Mouse (Mus musculus): ENCODE measurements at regions not wholly inside any gene's neighbourhood (a gene's known extent, or its start where the extent isn't known, plus 50 kb on each side); places are given as distances from the start of the nearest gene placed in this dataset.

DNA sequence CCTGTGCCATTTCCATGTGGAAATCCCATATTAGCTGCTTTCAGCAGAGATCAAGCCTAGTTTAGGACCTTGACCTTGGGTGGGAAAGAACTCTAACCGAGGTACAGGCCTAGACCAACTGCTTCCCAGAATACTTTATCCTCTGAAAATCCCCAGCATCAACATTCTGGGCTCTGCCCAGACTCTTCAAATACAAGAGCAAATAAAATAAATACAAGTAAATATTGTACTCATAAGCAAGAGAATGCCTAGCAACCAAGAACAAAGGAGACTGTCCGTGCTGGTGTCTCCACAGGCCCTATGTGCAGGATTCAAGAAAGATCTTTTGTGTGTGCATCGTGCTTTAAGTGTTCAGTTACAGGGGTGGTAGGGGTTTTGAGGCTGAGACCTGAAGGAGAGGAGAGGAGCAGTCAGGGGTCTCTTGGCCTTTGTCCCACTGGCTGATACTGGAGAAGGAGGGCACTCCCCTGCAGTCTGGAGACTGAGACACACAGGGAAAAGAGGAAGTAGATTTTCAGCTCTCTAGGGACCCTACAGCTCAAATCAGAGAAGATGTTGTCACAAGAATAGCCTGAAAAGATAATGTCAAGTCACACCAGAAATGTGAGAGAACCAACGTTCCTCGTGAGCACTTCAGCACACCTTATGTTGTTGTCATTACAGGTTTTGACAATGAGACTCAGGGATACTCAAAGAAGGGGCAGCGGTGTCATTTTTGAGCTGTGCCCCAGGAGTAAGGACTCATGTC, 174.6 kb downstream of the Wdr11 start:
- TF ChIP-seq GATA2 (IDR thresholded peaks at IDR 0.05; ENCODE audit: borderline replicate concordance, low read depth, low read length), result no peak
- no peak for TF ChIP-seq CTCF (IDR thresholded peaks at IDR 0.05; ENCODE audit: low read depth, low read length)
- TF ChIP-seq GATA1 (IDR thresholded peaks at IDR 0.05; ENCODE audit: borderline replicate concordance, low read length), result no peak
- no peak for TF ChIP-seq TAL1 (conservative IDR thresholded peaks at IDR 0.05; ENCODE audit: low read depth, low read length)
- no peak for TF ChIP-seq POLR2AphosphoS5 (IDR thresholded peaks at IDR 0.05; ENCODE audit: insufficient replicate concordance, low read depth, low read length)

Measured in G1E (cell line).